Mouse (Mus musculus): ENCODE data around the gene Rpl3l.

Gene Rpl3l

GRCm38 (mm10) chr17:24742307-24742706 is 14.7 kb downstream of the Rpl3l start:
- no peak for DNase-seq (ENCODE audit: low read depth, low spot score)

DNA sequence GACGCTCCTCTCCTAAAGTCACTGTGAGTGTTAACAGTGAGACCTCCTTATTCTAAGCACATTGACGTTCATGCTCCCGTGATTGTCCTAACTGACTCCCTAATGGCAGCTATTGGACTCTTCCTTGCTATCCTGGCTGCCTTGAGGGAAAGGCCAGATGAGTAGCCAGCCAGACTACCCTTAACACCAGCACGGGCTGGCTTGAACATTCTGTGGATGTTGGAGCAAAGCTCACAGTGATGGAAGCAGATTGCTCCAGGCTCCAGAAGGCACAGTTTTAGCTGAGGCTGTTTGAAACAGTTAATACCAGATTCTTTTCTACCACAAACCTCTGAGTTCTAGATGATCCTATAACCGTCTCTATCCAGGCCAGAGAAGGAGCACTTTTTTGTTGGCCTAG is 16.3 kb downstream of the Rpl3l start:
- no peak for DNase-seq (ENCODE audit: low read depth, low spot score)

DNA sequence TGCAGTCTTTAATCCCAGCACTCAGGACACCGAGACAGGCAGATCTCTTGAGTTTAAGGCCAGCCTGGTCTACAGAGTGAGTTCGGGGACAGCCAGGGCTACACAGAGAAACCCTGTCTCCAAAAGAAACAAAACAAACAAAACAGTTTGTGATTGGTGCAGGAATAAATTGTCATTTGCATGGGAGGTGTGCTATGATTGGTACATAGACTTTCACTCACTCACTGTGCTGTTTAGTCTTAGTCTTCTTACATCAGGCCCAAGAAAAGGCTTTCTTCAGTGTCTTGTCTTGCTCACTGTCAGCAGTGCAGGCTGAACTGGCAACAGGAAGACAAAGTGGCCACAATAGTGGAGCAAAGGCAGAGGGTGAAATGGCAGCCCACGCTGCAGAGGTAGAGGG is 16.8 kb downstream of the Rpl3l start:
- no peak for DNase-seq (ENCODE audit: low read depth, low spot score)

DNA sequence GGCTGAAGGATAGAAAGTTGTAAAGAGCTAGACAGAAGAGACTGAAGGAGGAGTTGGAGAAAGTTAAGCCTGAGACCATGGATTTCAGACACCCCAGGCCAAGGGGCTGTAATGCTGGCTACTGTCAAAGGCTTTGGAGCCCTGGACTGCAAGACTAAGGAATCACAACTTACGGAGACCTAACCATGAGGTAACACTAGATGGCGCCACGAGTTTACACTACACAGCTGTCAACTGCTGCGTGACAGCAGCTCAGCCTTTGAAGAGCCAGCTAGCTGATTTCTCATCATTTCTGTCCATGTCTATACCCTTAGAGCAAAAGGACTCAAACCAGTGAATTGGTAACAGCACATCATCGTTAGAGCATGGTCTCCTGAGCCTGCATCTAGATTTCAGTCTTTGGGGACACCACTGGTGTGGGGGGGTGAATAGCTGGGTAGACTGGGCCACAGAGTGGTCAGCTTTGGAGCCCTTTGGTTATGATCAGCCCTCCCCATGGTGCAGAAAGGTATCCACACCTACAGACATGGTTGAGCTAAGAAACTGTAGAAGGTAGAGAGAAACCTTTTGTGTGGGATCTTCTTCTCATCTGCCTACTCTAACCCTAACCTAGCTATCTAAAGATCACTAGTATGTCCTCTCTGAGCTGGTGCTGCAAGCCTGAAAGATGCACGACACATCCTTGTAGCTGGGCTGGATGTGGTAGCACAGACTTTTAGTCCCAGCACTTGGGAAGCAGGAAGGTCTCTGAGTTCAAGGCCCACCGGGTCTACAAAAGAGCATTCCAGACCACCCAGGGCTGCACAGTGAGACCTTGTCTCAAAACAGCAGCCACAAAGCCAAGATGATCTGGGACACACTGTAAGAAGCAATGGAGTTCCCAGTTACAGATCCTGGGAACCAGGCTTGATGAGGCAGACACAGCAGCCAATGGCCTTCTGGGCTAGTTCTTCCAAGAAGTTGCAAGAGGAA is 18.2 kb downstream of the Rpl3l start:
- peak; percentile 85 for DNase-seq (ENCODE audit: low read depth, low spot score)

- no peak for DNase-seq (ENCODE audit: low read depth, low spot score)
Measured at GRCm38 (mm10) chr17:24746986-24747385, 19.4 kb downstream of the Rpl3l start.

GRCm38 (mm10) chr17:24751528-24751927 is 23.9 kb downstream of the Rpl3l start:
- DNase-seq (ENCODE audit: low read depth, low spot score), result no peak

GRCm38 (mm10) chr17:24752415-24753394 is 25.1 kb downstream of the Rpl3l start, which contains the start of gene Hs3st6:
Gene Hs3st6 (plus strand): TSS chr17:24752988.
- peak; percentile 34 for DNase-seq (ENCODE audit: low read depth, low spot score)

- no peak for DNase-seq (ENCODE audit: low read depth, low spot score)
Measured at GRCm38 (mm10) chr17:24757394-24757793, 29.8 kb downstream of the Rpl3l start.

GRCm38 (mm10) chr17:24761121-24761520 is 33.5 kb downstream of the Rpl3l start:
- DNase-seq (ENCODE audit: low read depth, low spot score), result no peak

GRCm38 (mm10) chr17:24765016-24765905 is 37.6 kb downstream of the Rpl3l start:
- no peak for DNase-seq (ENCODE audit: low read depth, low spot score)

DNA sequence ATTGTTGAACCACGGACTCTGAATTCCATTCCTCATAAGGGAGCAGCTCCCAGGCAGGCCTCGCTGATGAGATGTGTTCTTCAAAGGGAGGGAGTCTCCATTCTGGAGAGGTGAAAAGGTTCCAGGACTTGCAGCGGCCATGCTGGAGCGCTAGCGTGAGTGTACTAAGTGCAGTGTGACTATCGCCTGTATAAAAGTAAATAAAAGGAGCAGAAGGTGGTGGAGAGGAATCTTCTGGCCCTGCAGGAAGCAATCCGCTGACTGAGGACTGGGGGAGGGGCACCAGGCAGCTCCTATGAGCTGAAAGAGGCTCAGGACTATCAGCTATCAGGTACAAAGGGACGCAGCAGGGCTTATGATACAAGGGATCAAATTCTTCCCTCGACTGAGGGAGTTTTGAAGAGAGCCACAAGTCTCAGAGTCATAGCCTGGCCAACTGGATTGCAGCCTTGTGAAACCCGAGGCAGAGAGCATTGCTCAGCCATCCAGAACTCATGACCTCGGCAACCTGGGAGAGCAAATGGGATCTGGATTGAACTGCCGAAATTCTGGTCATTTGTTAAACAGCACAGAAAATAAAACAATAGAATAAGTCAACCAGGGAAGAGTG is 38.8 kb downstream of the Rpl3l start:
- DNase-seq (ENCODE audit: low read depth, low spot score), result no peak

- DNase-seq (ENCODE audit: low read depth, low spot score), result no peak
Measured at GRCm38 (mm10) chr17:24769146-24769545, 41.5 kb downstream of the Rpl3l start.

- DNase-seq (ENCODE audit: low read depth, low spot score), result no peak
Measured at GRCm38 (mm10) chr17:24773241-24773640, 45.6 kb downstream of the Rpl3l start.

DNA sequence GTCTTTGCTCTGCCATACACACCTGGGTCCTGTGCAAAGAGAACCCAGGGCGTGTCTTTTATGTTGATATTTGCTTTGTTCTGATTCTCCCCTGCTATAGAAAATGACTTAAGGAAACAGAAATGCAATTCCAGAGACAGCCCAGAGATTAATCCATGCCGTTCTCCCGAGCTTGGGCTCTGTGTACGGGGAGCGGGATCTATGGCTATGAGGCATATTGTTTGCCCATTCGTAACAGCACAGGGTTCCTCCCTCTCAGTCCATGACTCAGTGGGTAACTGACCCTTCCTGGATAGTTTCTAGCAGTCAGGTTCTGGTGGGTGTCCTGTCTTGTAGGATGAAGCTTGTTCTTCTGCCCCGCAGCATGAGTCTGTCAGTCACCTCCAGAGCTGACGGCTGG is 47.6 kb downstream of the Rpl3l start:
- DNase-seq (ENCODE audit: low read depth, low spot score), result no peak

DNA sequence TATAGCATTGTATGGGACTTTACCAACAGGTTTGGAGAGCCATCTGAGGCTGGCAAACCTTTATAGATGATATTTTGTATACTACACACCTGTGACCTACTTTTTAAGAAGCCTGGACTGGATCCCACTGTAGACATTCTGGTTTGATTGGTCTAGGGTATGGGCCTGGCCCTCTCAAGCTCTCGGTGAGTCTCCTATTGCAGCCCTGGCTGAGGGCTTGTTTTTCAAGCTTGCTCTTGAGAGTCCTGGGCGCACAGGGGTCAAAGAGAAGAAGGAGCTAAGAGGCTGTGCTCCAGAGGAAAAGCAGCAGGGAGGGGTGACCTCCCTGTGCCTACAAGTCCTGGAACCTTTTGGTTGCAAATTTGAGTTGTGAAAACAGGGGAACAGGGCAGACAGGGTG is 49.5 kb downstream of the Rpl3l start:
- DNase-seq (ENCODE audit: low read depth, low spot score), result no peak

DNA sequence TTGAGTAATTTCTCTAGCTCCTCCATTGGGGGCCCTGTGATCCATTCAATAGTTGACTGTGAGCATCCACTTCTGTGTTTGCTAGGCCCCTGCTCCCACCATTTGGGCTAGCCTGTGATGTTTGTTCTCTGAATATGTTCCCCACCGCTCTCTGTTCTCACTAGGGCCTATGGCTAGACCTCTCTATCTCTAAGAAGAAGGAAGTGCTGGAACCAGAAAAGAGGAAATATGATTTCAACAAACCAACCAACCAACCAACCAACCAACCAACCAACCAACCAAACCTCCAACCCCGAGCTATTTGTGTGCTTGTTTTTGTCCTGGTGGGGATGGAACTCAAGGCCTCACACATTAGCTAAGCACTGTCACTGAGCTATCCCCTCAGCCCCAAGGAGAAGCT is 53.2 kb downstream of the Rpl3l start:
- no peak for DNase-seq (ENCODE audit: low read depth, low spot score)

Measured in CD4-positive helper T cell, adult 2 months (primary cell).